Mouse (Mus musculus) heart, embryonic 16.5 days (tissue): ENCODE data around the gene Cenpm. TPM values are rescaled to one million over a fixed set of nuclear protein-coding genes. Genes with fewer than 3 reads are reported as not detected.
A peak's percentile ranks its signal among the peaks of the same experiment; 100 is the strongest.

Experiments used
- ATAC-seq: fragments of 200-750 bp; cut with Nextera tagmentation; replicated peaks from 2 replicates; pipeline ENCODE4 v1.8.0; 2017; ENCODE audit warnings: moderate number of reproducible peaks; ENCODE audit not compliant: insufficient read depth, low FRiP score; ENCODE audit errors: extremely low read depth
- H3K27ac ChIP-seq: fragments of 300-500 bp; sonication (generic); 2 replicates; pipeline ENCODE4 v1.5.1; 2014; ENCODE audit warnings: mild to moderate bottlenecking, low read length, control low read depth, moderate library complexity
- H3K27me3 ChIP-seq: fragments of 300-500 bp; sonication (generic); 2 replicates; pipeline ENCODE4 v1.6.1; 2014; ENCODE audit warnings: low read length, mixed read lengths; ENCODE audit not compliant: control insufficient read depth, insufficient read depth
- H3K36me3 ChIP-seq: fragments of 300-500 bp; sonication (generic); 2 replicates; pipeline ENCODE4 v1.6.1; 2014; ENCODE audit not compliant: control insufficient read depth, insufficient read depth
- H3K4me1 ChIP-seq: fragments of 300-500 bp; sonication (generic); 2 replicates; pipeline ENCODE4 v1.6.1; 2014; ENCODE audit warnings: low read length, mixed read lengths; ENCODE audit not compliant: control insufficient read depth, insufficient read depth
- H3K4me2 ChIP-seq: fragments of 300-500 bp; sonication (generic); 2 replicates; pipeline ENCODE4 v1.6.1; 2014; ENCODE audit warnings: low read depth, mild to moderate bottlenecking, control low read depth, low read length
- H3K4me3 ChIP-seq: fragments of 300-500 bp; sonication (generic); 2 replicates; pipeline ENCODE4 v1.5.1; 2014; ENCODE audit warnings: mild to moderate bottlenecking, control low read depth, low read length
- H3K9ac ChIP-seq: fragments of 300-500 bp; sonication (generic); 2 replicates; pipeline ENCODE4 v1.6.1; 2014; ENCODE audit warnings: low read length, control low read depth
- H3K9me3 ChIP-seq: fragments of 300-500 bp; sonication (generic); replicated peaks from 2 replicates; pipeline ENCODE4 v1.6.1; 2016; ENCODE audit warnings: low read length; ENCODE audit not compliant: control insufficient read depth
- WGBS: fragments of 180-500 bp; shearing (Covaris S2); extraction: QIAGEN DNeasy Blood & Tissue Kit; methylation state at CpG from one replicate; pipeline ENCODE4 v1.1.7; 2014; 5-methylcytosine and 5-hydroxymethylcytosine counted together
- polyA plus RNA-seq: library from polyadenylated mRNA; unstranded; fragments of >200 nt; fragmentation: Nextera tagmentation; extraction: Ambion mirVana; gene quantifications from 2 replicates; pipeline ENCODE4 v1.2.1, GENCODE M21; 2015

The Cenpm gene
- polyA plus RNA-seq, 1 experiment from 2014 or later, result 50.8 TPM

- no peak for ATAC-seq
These were observed 31.3 kb downstream of the Cenpm start for GRCm38 (mm10) chr15:82213222-82213621.

GRCm38 (mm10) chr15:82212752-82213063 lies 31.8 kb downstream of the Cenpm start, which contains the start of gene Shisa8:
Gene Shisa8, minus strand, starts transcription at chr15:82212815.
- no peak for ATAC-seq
- peaks cover 89% of the 10 kb centered on the region for H3K27me3 ChIP-seq
- no peak within 1 kb of the TSS for H3K27ac ChIP-seq
- no peaks in the 10 kb centered on the region for H3K36me3 ChIP-seq
- WGBS, result 1% methylated on average over 30 of the region's 34 CpGs
- H3K9me3 ChIP-seq, result no peaks in the 10 kb centered on the region
- peak within 1 kb of the TSS; percentile 65 for H3K4me2 ChIP-seq
- H3K9ac ChIP-seq, result peak within 1 kb of the TSS; percentile 4
- peaks cover 17% of the 10 kb centered on the region for H3K4me1 ChIP-seq
- H3K4me3 ChIP-seq, result peak within 1 kb of the TSS; percentile 47

More at GRCm38 (mm10) chr15:82213222-82213621, 31.3 kb downstream of the Cenpm start:
- Histone ChIP-seq H3K4me1 (peaks cover 17% of the 10 kb centered on the region), H3K36me3 (no peaks in the 10 kb centered on the region), H3K27ac (no peak overlapping the region), H3K27me3 (peaks cover 87% of the 10 kb centered on the region), H3K4me2 (no peak overlapping the region), H3K9ac (no peak overlapping the region), H3K4me3 (no peak overlapping the region; the same call in 1 of the 2 replicates), H3K9me3 (no peaks in the 10 kb centered on the region)
- 16% methylated on average over 4 of the region's 4 CpGs for WGBS

- H3K4me3 ChIP-seq, result peak overlapping the region; percentile 47
- no peak overlapping the region for H3K27ac ChIP-seq
- no peaks in the 10 kb centered on the region for H3K36me3 ChIP-seq
- peak overlapping the region; percentile 65 for H3K4me2 ChIP-seq
- peaks cover 20% of the 10 kb centered on the region for H3K4me1 ChIP-seq
- ATAC-seq, result peak; percentile 57; the same call in 1 of the 2 replicates
- H3K27me3 ChIP-seq, result peaks cover 92% of the 10 kb centered on the region
- H3K9me3 ChIP-seq, result no peaks in the 10 kb centered on the region
- peak overlapping the region; percentile 4 for H3K9ac ChIP-seq
- WGBS, result under 1% methylated on average over 103 of the region's 112 CpGs
These were observed 32.4 kb downstream of the Cenpm start for GRCm38 (mm10) chr15:82211911-82212751.

- Histone ChIP-seq H3K27ac (no peak overlapping the region), H3K27me3 (peaks cover 93% of the 10 kb centered on the region), H3K9me3 (no peaks in the 10 kb centered on the region), H3K36me3 (no peaks in the 10 kb centered on the region), H3K4me1 (peaks cover 24% of the 10 kb centered on the region), H3K9ac (no peak overlapping the region), H3K4me3 (peak overlapping the region; percentile 47), H3K4me2 (peak overlapping the region; percentile 65)
- 3% methylated on average over 11 of the region's 11 CpGs for WGBS
- ATAC-seq, result no peak
These were observed 33.3 kb downstream of the Cenpm start for GRCm38 (mm10) chr15:82211281-82211680.

- Histone ChIP-seq H3K4me3 (no peak overlapping the region), H3K9ac (no peak overlapping the region), H3K27me3 (peaks cover 91% of the 10 kb centered on the region), H3K4me1 (peaks cover 24% of the 10 kb centered on the region), H3K27ac (no peak overlapping the region), H3K9me3 (no peaks in the 10 kb centered on the region), H3K4me2 (no peak overlapping the region), H3K36me3 (no peaks in the 10 kb centered on the region)
- WGBS, result 56% methylated on average over 1 of the region's 1 CpGs
- ATAC-seq, result no peak
These were observed 33.7 kb downstream of the Cenpm start for GRCm38 (mm10) chr15:82210801-82211200.

- Histone ChIP-seq H3K27me3 (peaks cover 82% of the 10 kb centered on the region), H3K27ac (no peak overlapping the region), H3K9ac (no peak overlapping the region), H3K4me2 (no peak overlapping the region), H3K4me1 (peaks cover 24% of the 10 kb centered on the region), H3K9me3 (no peaks in the 10 kb centered on the region), H3K4me3 (no peak overlapping the region), H3K36me3 (no peaks in the 10 kb centered on the region)
- WGBS, result 80% methylated on average over 13 of the region's 13 CpGs
- no peak for ATAC-seq
These were observed 35.1 kb downstream of the Cenpm start for GRCm38 (mm10) chr15:82209295-82210050.

- Histone ChIP-seq H3K27ac (no peak overlapping the region), H3K36me3 (peaks cover 7% of the 10 kb centered on the region), H3K9me3 (no peaks in the 10 kb centered on the region), H3K27me3 (peaks cover 75% of the 10 kb centered on the region), H3K4me1 (peaks cover 24% of the 10 kb centered on the region), H3K9ac (no peak overlapping the region), H3K4me2 (no peak overlapping the region), H3K4me3 (no peak overlapping the region)
- no peak for ATAC-seq
- WGBS, result 78% methylated on average over 8 of the region's 8 CpGs
These were observed 36.2 kb downstream of the Cenpm start for GRCm38 (mm10) chr15:82208307-82208706.

GRCm38 (mm10) chr15:82207504-82208219 lies 36.9 kb downstream of the Cenpm start:
- ATAC-seq, result no peak
- Histone ChIP-seq H3K27me3 (peaks cover 69% of the 10 kb centered on the region), H3K4me2 (peak overlapping the region; percentile 2; the same call in 1 of the 2 replicates), H3K4me3 (no peak overlapping the region), H3K9ac (no peak overlapping the region), H3K36me3 (peaks cover 9% of the 10 kb centered on the region), H3K9me3 (no peaks in the 10 kb centered on the region), H3K4me1 (peaks cover 24% of the 10 kb centered on the region), H3K27ac (no peak overlapping the region)
- 23% methylated on average over 30 of the region's 30 CpGs for WGBS
